Mouse (Mus musculus) ovary, adult 18-20 months (tissue): ENCODE results near the gene Htr7.

Experiments
- DNase-seq: peaks from one replicate; pipeline ENCODE4 v3.0.0; 2022; ENCODE audit warnings: low spot score, mixed read lengths

The Htr7 gene

GRCm38 (mm10) chr19:35955698-35956097 lies 101.6 kb downstream of the Htr7 start:
- DNase-seq, result no peak

- DNase-seq, result no peak
These were observed 107.4 kb downstream of the Htr7 start for GRCm38 (mm10) chr19:35949888-35950287.

GRCm38 (mm10) chr19:35924961-35925495 lies 132.3 kb downstream of the Htr7 start:
- no peak for DNase-seq

- no peak for DNase-seq
These were observed 132.9 kb downstream of the Htr7 start for GRCm38 (mm10) chr19:35924418-35924817.
